Mouse (Mus musculus): ENCODE measurements around the gene Gm29776. TPM values are rescaled to one million over a fixed set of nuclear protein-coding genes. Genes with fewer than 3 reads are reported as not detected.

Gm29776 gene
- polyA plus RNA-seq, 2 experiments from 2014 or later: not detected

GRCm38 (mm10) chr14:54706589-54707320, 8.1 kb upstream of the Gm29776 start:
- ATAC-seq: no peak

GRCm38 (mm10) chr14:54705844-54706243, 7.2 kb upstream of the Gm29776 start:
- ATAC-seq: no peak

- ATAC-seq: no peak
Observed at GRCm38 (mm10) chr14:54703207-54703606, 4.6 kb upstream of the Gm29776 start.

- peak; percentile 73 for ATAC-seq
Observed at GRCm38 (mm10) chr14:54701298-54701697, 2.7 kb upstream of the Gm29776 start.

- no peak for ATAC-seq
Observed at GRCm38 (mm10) chr14:54699586-54699985, 953 bp upstream of the Gm29776 start.

- no peak for ATAC-seq
Observed at GRCm38 (mm10) chr14:54696752-54697151, 1.9 kb downstream of the Gm29776 start.

- ATAC-seq: no peak
Observed at GRCm38 (mm10) chr14:54695042-54695441, 3.6 kb downstream of the Gm29776 start.

GRCm38 (mm10) chr14:54687251-54687650, 11.4 kb downstream of the Gm29776 start:
- ATAC-seq: no peak

GRCm38 (mm10) chr14:54686522-54687143, 12.0 kb downstream of the Gm29776 start, which contains the start of gene Acin1:
Gene Acin1, minus strand, starts transcription at chr14:54686931.
- peak; percentile 94 for ATAC-seq

- peak; percentile 26 for ATAC-seq
Observed at GRCm38 (mm10) chr14:54686063-54686521, 12.5 kb downstream of the Gm29776 start, which contains the start of gene 1700123O20Rik. Gene 1700123O20Rik, plus strand, starts transcription at chr14:54686216.

GRCm38 (mm10) chr14:54685471-54685870, 13.2 kb downstream of the Gm29776 start:
- no peak for ATAC-seq

GRCm38 (mm10) chr14:54682396-54682795, 16.2 kb downstream of the Gm29776 start:
- ATAC-seq: no peak

- no peak for ATAC-seq
Observed at GRCm38 (mm10) chr14:54678657-54679304, 19.9 kb downstream of the Gm29776 start.

GRCm38 (mm10) chr14:54676290-54676689, 22.3 kb downstream of the Gm29776 start:
- no peak for ATAC-seq

- ATAC-seq: no peak
Observed at GRCm38 (mm10) chr14:54674317-54674716, 24.3 kb downstream of the Gm29776 start.

GRCm38 (mm10) chr14:54669381-54669780, 29.3 kb downstream of the Gm29776 start:
- ATAC-seq: peak; percentile 57

- no peak for ATAC-seq
Observed at GRCm38 (mm10) chr14:54664477-54665222, 34.0 kb downstream of the Gm29776 start.

- ATAC-seq: no peak
Observed at GRCm38 (mm10) chr14:54660009-54660408, 38.6 kb downstream of the Gm29776 start.

- peak; percentile 83 for ATAC-seq
Observed at GRCm38 (mm10) chr14:54653496-54653895, 45.1 kb downstream of the Gm29776 start.

- ATAC-seq: no peak
Observed at GRCm38 (mm10) chr14:54652787-54653186, 45.8 kb downstream of the Gm29776 start.

- no peak for ATAC-seq
Observed at GRCm38 (mm10) chr14:54651556-54651955, 47.1 kb downstream of the Gm29776 start.

- ATAC-seq: peak; percentile 74
Observed at GRCm38 (mm10) chr14:54650621-54651454, 47.8 kb downstream of the Gm29776 start.
